Mouse (Mus musculus): ENCODE results near the gene Gpatch2l. TPM values are rescaled to one million over a fixed set of nuclear protein-coding genes. Genes with fewer than 3 reads are reported as not detected.

Gene Gpatch2l
- total RNA-seq (2021): 10 to 100 TPM; 10.1 to 11.6 TPM
- long read RNA-seq, experiment 1, full-length matches to known transcripts: 12 of 16 reads
- long read RNA-seq, experiment 1, partial matches to known transcripts: 1 of 16 reads
- long read RNA-seq, experiment 1, other reads (novel, unspliced or antisense): 3 of 16 reads
- long read RNA-seq, experiment 2, full-length matches to known transcripts: 17 of 22 reads
- long read RNA-seq, experiment 2, partial matches to known transcripts: 1 of 22 reads
- long read RNA-seq, experiment 2, other reads (novel, unspliced or antisense): 4 of 22 reads

DNA sequence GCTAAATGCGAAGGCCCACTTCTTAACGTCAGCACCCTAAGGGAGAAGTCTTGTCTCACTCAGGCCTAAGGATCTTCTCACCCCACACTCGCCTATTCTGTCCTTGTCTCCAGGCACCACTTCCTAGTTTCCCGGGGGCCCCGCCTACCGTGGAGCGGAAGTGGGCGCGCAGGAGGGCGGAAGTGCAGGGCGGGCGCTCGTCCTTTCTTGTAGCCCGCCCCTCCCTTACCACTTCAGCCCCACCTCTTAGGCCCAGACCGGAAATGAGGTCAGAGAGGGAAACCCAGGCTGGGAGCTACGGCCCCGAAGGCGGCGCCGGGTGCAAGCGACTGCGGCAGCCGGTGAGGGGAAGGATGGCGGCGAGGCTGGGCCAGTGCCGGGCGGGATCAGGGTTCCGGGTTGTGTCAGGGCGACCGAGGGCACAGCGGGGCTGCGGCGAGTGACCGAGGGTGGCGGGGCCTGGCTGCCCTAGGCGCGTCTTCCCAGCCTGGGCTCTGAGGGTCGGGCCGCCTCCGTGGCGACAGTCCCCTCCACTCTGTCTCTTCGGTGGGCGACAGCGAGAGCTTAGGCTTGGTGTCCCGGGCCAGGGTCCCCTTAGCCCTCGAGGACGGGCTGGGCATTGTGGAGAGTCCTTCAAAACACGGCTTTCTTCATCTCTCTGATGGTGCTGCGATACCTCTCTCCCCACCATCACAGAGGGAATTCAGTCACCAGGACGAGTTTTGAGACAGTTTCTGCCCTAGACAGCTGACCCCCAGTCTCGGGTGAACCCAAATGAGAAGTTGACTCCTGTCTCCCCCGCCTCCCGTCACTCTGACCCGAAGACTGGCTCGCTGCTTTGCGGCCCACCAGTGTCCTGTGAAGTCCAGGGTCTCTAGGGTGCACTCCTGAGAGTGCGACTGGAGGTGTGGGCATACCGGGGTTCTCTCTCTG, at the start of gene Gpatch2l:
Gene Gpatch2l (plus strand): TSS at position 255 of the 933 bp plus-strand sequence.
- peak; percentile 97 for DNase-seq
- intact Hi-C loops (cut with DNase I; ENCODE audit: low total_unique reads): no loop called here

DNA sequence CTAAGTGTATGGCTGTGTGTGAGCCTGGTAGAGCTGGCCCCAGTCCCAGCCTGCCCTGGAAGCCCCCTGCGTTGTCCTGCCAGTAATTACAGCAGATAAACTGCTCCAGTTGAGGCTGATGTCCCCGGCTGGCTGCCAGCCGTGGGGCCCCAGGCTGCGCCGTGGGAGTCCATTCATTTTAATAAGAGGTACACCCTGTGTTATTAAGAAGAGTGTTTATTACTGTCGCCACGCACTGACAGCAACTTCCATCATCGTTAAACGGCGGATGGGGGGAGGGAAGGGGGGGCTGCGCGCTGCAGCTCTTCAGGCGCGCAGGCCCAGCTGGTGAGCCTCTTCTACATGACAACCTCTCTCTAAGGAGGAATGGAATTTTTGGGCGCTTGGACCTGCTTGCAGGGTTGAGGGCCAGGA, 49.6 kb upstream of the Gpatch2l start:
- intact Hi-C loops (cut with DNase I; ENCODE audit: low total_unique reads): no loop called here
- no peak for DNase-seq

DNA sequence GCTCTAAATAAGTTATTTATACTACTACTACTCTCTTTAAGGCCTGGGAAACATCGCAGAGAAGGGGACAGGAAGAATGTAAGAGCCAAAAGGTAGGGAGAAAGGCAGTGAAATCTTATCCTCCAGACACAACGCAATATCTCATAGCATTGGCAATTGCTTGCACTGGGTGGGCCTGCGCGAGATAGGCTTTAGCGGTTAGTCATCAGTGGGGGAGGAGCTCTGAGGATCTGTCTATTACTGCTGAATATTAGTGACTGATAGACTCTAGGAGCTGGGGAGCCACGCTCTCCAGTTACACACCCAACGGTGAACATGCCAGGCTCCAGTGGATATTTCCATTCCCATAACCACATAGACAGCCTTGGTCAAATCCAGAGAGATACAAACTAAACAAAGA, 44.7 kb upstream of the Gpatch2l start:
- DNase-seq: no peak
- intact Hi-C loops (cut with DNase I; ENCODE audit: low total_unique reads): no loop called here

DNA sequence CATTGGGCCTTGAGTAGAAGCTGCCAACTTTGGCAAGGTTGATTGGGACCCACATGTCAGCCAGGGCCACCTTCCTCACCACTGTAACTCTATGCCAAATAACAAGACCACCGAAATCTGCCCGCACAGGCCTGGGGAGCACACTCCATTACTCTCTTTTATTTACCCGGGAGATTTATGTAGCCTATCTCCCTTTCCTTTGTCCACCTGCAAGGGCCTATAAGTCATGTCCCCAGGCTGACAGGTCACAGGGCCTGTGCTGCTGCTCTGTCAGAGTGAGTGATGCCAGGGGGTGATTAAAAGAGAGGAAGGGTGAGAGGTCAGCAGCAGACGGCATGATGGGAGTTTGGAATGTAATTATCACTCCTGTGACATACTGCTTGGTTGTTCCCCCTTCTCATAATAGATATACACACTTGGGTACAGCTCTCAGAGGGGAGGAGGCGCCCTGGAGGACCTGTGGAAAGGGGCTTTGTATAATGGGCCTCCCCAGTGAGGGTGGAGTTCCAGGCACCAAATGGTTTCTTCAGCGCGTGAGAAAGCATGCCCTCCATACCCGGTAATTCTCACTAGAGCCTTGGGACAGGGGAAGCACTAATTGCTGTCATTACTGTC, 38.1 kb upstream of the Gpatch2l start:
- DNase-seq: no peak
- intact Hi-C loops (cut with DNase I; ENCODE audit: low total_unique reads): no loop called here

DNA sequence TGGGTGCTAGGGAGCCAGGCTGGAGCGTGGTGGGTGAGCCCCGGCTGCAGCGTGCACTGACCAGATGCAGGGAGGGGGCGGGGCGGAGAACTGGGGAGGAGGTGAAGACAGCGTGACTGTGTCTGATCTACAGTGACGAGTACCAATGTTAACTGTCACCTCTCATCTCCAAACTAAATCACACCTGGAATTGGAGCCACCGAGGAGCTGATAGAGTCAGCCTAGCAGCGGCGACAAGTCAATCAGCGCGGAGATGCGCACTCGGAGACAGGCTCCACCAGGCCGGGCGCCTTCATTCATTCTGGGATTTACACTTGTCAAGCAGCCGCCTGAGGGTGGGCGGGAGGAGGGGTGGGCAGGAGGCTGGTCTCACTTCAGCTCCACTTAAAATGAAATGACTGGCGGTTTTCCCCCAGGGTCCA, 30.5 kb upstream of the Gpatch2l start:
- DNase-seq: no peak
- intact Hi-C loops (cut with DNase I; ENCODE audit: low total_unique reads): no loop called here

- DNase-seq: peak; percentile 45
- intact Hi-C loops (cut with DNase I; ENCODE audit: low total_unique reads): no loop called here
Observed at GRCm38 (mm10) chr12:86212693-86213470, 28.8 kb upstream of the Gpatch2l start.

DNA sequence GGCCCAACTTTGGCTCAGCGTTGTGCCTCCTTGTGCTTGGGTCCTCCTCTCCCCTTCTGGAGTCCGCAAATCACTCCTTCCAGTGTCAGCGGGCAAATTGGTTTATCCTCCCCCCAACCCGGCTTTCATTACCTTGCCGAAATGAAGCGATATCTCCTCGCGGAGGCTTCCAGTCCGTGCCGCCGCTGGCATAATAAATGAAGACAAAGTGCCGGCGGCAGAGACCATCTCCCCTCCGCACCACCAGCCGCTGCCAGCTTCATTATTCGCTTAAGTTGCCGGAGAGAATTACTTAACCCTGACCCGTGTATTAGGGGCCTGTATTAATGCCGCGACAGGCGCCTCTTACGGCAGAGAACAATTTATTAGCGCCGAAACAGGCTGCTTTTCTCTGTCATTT, 27.5 kb upstream of the Gpatch2l start:
- no peak for DNase-seq
- intact Hi-C loops (cut with DNase I; ENCODE audit: low total_unique reads): no loop called here

DNA sequence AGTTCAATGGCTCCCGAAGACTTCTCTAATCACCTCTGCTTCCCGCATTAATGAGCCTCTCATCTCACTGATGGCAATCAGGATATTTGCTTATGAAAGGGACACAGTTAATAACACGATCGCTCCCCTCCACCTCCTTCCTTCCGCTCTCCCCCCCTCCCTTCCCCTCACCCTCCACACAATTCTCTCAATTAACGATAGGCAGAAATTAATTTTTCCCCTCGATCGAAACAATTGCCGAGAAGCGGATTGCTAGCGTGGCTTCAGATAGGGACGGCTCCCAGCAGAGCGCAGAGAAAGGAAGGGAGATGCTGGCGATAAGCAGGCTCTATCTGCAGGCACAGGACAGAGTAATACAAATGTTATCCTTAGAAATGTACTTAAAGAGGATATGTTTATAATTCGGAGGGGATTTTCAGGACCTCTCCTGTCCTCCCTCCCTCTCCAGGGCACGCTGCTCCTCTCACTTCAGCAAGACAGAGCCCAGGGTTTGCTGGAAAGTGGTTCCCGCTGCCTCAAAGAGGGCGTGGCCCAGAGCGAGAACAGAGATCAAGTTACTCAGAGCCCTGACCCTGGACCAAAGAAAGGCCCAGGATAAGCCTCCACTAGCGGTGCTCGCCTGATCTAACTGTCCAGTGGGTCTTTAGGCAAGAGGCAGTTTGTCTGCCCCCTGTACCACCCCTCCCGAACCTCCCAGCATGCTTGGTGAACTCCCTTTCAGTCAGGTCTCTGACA, 24.8 kb upstream of the Gpatch2l start:
- intact Hi-C loops (cut with DNase I; ENCODE audit: low total_unique reads): no loop called here
- no peak for DNase-seq

DNA sequence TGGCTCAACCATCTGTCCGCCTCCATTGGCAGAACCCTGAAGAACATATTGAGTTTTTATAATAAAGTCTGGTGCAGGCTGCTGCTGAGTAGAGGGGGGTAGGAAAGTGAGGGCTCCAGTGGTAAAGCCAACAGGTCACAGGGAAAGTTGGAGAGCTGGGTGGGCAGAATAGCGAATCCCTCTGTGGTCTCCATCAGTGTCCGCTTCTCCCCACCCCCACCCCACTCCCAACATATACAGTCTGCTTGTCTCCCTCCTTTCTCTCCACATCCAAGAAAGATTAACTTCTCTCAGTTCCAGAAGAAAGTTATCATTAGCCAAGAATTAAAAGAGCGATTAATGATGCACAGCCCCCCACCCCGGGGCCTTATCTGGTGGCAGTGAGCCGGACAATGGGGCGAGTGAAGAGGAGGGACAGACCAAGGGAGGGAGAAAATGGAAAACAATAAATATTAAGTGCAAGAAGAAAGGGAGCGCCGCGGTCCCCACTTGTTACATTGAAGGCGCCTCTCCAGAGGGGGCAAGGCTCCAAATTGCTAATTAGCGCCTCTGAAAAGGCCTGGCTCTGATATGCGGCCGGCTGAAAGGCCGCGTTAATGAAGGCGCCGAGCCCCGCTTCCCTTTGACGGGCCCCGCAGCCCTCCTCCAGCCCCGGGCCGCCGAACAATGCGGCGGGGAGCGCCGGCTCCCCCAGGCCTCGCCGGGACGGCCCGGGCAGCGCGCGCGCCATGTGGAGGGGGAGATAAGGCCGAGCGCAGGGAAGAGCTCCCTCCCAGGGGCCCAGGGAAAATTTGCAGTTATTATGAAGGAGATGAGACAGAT, 21.2 kb upstream of the Gpatch2l start:
- DNase-seq: no peak
- intact Hi-C loops (cut with DNase I; ENCODE audit: low total_unique reads): no loop called here

DNA sequence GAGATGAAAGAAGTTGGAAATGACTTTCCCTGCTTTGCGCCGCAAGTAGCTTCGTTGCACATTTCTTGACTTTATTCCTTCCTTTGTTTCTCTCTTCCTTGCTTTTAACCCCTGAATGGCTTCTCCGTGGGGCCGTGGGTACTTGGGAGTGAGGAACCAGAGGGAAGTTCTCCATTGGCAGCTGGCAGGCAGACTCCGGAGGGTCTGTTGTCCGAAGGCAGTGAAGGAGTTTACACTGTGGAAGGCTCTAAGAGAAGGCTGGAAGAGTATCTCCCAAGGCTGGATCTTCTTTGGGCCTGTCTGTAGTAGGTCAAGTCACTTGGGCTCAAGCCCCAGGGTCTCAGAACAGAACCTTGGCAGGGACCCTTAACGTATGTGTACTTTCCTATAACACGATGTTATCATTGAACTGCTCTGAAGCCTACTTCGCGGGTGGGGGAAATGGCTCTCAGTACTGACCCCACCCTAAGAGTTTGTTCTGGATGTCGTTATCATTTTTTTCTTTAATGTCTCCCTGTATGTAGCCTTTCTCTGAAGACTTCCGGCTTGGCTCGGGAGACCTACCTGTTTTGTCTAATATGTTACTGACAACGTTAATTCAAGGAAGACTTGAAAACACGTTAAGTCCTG, 20.5 kb upstream of the Gpatch2l start:
- no peak for DNase-seq
- intact Hi-C loops (cut with DNase I; ENCODE audit: low total_unique reads): no loop called here

DNA sequence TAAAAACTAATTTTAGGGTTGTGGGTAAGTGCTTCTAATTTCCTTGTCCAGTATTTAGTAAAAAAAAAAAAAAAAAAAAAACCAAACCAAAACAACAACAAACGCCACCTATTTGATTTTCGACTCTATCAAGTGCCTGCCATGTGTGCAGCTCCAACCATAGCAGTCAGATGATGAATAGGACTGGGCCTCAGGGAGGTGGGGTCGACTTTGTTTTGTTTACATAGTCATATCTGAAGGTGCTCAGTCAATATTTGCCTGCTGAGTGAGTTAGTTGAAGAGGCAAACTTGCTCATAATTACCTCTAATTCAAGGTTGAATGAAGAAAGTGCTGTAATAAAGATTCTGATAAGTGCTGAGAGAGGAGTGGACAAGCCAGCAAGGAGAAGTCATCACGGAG, 7.4 kb upstream of the Gpatch2l start:
- DNase-seq: no peak
- intact Hi-C loops (cut with DNase I; ENCODE audit: low total_unique reads): no loop called here

DNA sequence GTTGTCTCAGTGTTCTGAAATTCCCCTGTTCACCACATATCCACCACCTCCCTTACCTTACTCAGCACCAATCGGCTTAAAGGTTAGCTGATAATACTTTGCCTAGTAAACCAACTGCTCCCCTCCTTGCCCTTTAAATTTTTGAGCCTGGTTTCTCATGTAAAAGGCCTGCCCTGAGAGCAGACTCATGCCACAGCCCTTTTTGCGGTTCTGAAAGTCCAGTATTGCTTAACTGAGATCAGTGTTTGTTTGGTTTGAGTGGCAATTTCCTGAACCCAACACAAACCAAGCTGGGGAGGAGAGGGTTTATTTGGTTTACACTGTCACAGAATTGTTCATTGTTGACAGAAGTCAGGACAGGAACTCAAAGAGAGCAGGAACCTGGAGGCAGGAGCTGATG, 2.9 kb upstream of the Gpatch2l start:
- no peak for DNase-seq
- intact Hi-C loops (cut with DNase I; ENCODE audit: low total_unique reads): no loop called here

- intact Hi-C loops (cut with DNase I; ENCODE audit: low total_unique reads): no loop called here
- no peak for DNase-seq
Observed at GRCm38 (mm10) chr12:86242563-86242962, 905 bp downstream of the Gpatch2l start.

DNA sequence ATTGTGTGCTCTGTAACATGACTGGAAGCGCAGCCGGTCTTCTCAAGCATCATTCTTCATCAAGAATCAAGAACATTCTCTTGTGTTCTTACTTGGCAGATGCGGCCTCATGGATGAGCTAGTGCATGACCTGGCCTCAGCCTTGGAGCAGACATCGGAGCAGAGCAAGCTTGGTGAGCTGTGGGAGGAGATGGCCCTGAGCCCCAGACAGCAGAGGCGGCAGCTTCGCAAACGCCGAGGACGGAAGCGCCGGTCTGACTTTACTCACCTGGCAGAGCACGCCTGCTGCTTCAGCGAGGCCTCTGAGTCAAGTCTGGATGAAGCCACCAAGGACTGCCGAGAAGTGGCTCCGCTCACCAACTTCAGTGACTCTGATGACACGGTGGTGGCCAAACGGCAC, 2.3 kb downstream of the Gpatch2l start:
- intact Hi-C loops (cut with DNase I; ENCODE audit: low total_unique reads): no loop called here

GRCm38 (mm10) chr12:86250183-86250582, 8.5 kb downstream of the Gpatch2l start:
- intact Hi-C loops (cut with DNase I; ENCODE audit: low total_unique reads): no loop called here
- DNase-seq: no peak

More for the DNA sequence above, 2.3 kb downstream of the Gpatch2l start:
- DNase-seq: no peak

GRCm38 (mm10) chr12:86254910-86255309, 13.3 kb downstream of the Gpatch2l start:
- intact Hi-C loops (cut with DNase I; ENCODE audit: low total_unique reads): no loop called here
- DNase-seq: no peak

DNA sequence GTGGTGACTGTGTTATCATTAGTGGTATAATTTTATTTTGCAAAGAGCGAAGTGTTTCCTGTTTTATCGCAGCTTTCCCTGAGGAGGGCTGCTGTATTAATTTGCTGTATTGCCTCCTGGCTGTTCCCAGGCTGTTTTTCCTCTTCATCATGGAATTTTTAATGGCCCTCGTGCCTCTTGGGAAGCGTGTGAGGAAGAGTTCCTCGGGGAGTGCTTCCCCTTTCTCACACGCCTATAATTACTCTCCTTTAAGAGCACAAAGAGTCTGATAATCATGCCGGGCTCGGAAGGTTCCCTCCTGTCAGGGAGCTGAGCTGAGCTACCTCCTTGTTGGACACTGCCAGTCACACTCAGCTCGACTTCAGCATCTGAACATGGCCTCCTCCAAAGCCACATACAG, 30.0 kb downstream of the Gpatch2l start:
- DNase-seq: no peak
- intact Hi-C loops (cut with DNase I; ENCODE audit: low total_unique reads): no loop called here

DNA sequence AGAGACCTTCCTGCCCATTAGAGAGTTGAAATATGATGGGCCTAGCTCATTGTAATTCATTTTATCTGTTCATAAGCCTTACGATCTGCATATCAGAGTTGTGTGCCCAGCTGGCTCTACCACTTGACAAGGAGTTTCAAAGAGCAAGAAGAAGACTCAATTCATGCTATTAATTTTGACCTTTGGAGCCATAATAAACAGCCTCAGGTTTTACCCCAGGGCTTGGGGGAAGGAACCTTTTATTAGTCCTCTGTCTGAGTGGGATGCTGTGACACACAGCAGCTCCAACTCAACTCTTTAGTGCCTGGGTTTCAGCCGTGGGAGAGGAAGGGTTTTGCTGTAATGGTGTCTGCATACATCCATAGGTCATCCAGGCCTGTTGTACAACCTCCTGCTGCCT, 32.6 kb downstream of the Gpatch2l start:
- no peak for DNase-seq
- intact Hi-C loops (cut with DNase I; ENCODE audit: low total_unique reads): no loop called here

Measured in gastrocnemius, postnatal 14 days (tissue).